Mouse (Mus musculus): ENCODE measurements at regions not wholly inside any gene's neighbourhood (a gene's known extent, or its start where the extent isn't known, plus 50 kb on each side); places are given as distances from the start of the nearest gene placed in this dataset.

DNA sequence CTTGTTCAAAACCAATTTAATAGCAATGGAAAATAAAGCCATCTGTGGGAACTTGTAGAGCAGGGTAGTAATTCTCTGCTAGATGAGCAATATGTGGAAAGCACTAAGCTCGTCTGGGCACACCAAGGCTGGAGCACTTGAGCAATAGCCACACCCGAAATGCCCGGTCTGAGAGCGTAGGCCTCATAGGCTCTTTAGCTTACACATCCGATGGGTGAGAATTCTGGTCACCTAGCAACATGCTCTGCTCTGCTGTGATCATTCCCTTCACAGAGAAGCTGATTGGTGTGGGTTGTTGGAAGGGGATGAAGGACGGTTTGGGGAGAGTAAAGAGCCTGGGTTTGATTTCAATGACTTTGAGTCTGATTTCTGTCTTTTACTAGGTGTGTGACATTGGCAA lies 143.8 kb upstream of the Hs3st2 start:
- H3K4me1 ChIP-seq (ENCODE audit: control insufficient read depth in 1 of 2, insufficient read depth in 2 of 2, low read length in 2 of 2) = no peaks in the 10 kb centered on the region
- H3K9me3 ChIP-seq (replicated peaks; ENCODE audit: insufficient read depth, low read length) = no peaks in the 10 kb centered on the region
- no peak overlapping the region for H3K27ac ChIP-seq (ENCODE audit: control insufficient read depth, low read depth, low read length)
- no peaks in the 10 kb centered on the region for H3K27me3 ChIP-seq (ENCODE audit: control insufficient read depth in 1 of 2, insufficient read depth in 2 of 2, low read length in 2 of 2)
- H3K79me2 ChIP-seq (ENCODE audit: control insufficient read depth, insufficient read depth, low read length, poor library complexity) = no peaks in the 10 kb centered on the region
- H3K36me3 ChIP-seq (ENCODE audit: control insufficient read depth in 1 of 2, insufficient read depth in 2 of 2, low read length in 2 of 2) = no peaks in the 10 kb centered on the region
- TF ChIP-seq MAZ (IDR thresholded peaks at IDR 0.05; ENCODE audit: low read depth, low read length) = no peak
- no peak for TF ChIP-seq ZMIZ1 (IDR thresholded peaks at IDR 0.05; ENCODE audit: low read depth, low read length)
- TF ChIP-seq GABPA (IDR thresholded peaks at IDR 0.05; ENCODE audit: low read depth, low read length) = no peak
- no peak for TF ChIP-seq USF2 (IDR thresholded peaks at IDR 0.05; ENCODE audit: borderline replicate concordance in 1 of 2, insufficient read depth in 1 of 2, low read depth in 1 of 2, low read length in 2 of 2)
- no peak for TF ChIP-seq NELFE (IDR thresholded peaks at IDR 0.05; ENCODE audit: low read depth, low read length)
- no peak for TF ChIP-seq CTCF (IDR thresholded peaks at IDR 0.05 in 2 of 3, conservative IDR thresholded peaks at IDR 0.05 in 1 of 3; ENCODE audit: control insufficient read depth in 1 of 3, insufficient read depth in 1 of 3, low read depth in 2 of 3, low read length in 3 of 3, poor library complexity in 1 of 3, severe bottlenecking in 1 of 3)
- TF ChIP-seq EP300 (IDR thresholded peaks at IDR 0.05; ENCODE audit: low read depth in 1 of 2, low read length in 2 of 2) = no peak
- no peak for TF ChIP-seq UBTF (IDR thresholded peaks at IDR 0.05; ENCODE audit: borderline replicate concordance, insufficient read depth, low read depth, low read length)
- TF ChIP-seq KAT2A (conservative IDR thresholded peaks at IDR 0.05; ENCODE audit: low read depth, low read length) = no peak
- TF ChIP-seq POLR2AphosphoS2 (IDR thresholded peaks at IDR 0.05; ENCODE audit: low read length) = no peak
- TF ChIP-seq MXI1 (IDR thresholded peaks at IDR 0.05; ENCODE audit: low read depth, low read length) = no peak
- no peak for TF ChIP-seq CHD1 (IDR thresholded peaks at IDR 0.05; ENCODE audit: low read depth, low read length)
- DNase-seq (ENCODE audit: low read depth, low spot score) = no peak
- H3K4me3 ChIP-seq (ENCODE audit: control insufficient read depth in 1 of 2, insufficient read depth in 1 of 2, low read depth in 2 of 2, low read length in 2 of 2) = no peak overlapping the region
- no peak overlapping the region for H3K9ac ChIP-seq (ENCODE audit: control insufficient read depth, low read depth, low read length, poor library complexity, severe bottlenecking)

DNA sequence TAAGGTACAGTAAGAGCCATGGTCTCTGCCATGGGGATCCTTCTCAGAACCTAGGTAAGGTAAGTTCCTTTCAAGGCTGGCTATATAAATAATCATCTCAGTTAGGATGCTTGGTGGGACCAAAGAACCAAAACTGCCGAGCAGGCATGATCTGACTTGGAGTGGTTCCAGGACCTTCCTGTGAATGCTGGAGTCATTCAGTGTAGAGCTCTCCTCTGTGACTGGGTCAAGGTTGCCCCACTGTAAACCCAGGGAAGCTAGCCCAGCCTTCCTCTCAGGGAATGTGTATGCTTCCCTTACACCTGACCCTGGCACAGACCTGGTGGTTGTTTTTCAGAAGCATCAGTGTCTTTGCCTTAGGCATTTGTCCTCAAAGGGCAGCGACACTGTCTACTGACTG lies 134.2 kb upstream of the Hs3st2 start:
- H3K4me3 ChIP-seq (ENCODE audit: control insufficient read depth in 1 of 2, insufficient read depth in 1 of 2, low read depth in 2 of 2, low read length in 2 of 2) = no peak overlapping the region
- H3K27me3 ChIP-seq (ENCODE audit: control insufficient read depth in 1 of 2, insufficient read depth in 2 of 2, low read length in 2 of 2) = no peaks in the 10 kb centered on the region
- no peaks in the 10 kb centered on the region for H3K4me1 ChIP-seq (ENCODE audit: control insufficient read depth in 1 of 2, insufficient read depth in 2 of 2, low read length in 2 of 2)
- H3K79me2 ChIP-seq (ENCODE audit: control insufficient read depth, insufficient read depth, low read length, poor library complexity) = no peaks in the 10 kb centered on the region
- no peaks in the 10 kb centered on the region for H3K36me3 ChIP-seq (ENCODE audit: control insufficient read depth in 1 of 2, insufficient read depth in 2 of 2, low read length in 2 of 2)
- DNase-seq (ENCODE audit: low read depth, low spot score) = no peak
- TF ChIP-seq RAD21 (IDR thresholded peaks at IDR 0.05; ENCODE audit: low read depth, low read length) (no peak), TAL1 (IDR thresholded peaks at IDR 0.05; ENCODE audit: low read length) (no peak), MYC (IDR thresholded peaks at IDR 0.05; ENCODE audit: low read depth, low read length) (no peak), POLR2AphosphoS2 (IDR thresholded peaks at IDR 0.05; ENCODE audit: low read length) (no peak), USF2 (IDR thresholded peaks at IDR 0.05; ENCODE audit: borderline replicate concordance in 1 of 2, insufficient read depth in 1 of 2, low read depth in 1 of 2, low read length in 2 of 2) (no peak)
- H3K9ac ChIP-seq (ENCODE audit: control insufficient read depth, low read depth, low read length, poor library complexity, severe bottlenecking) = no peak overlapping the region
- H3K9me3 ChIP-seq (replicated peaks; ENCODE audit: insufficient read depth, low read length) = no peaks in the 10 kb centered on the region
- no peak overlapping the region for H3K27ac ChIP-seq (ENCODE audit: control insufficient read depth, low read depth, low read length)
